Mouse (Mus musculus): ENCODE results near the gene Kdm2a.

DNA sequence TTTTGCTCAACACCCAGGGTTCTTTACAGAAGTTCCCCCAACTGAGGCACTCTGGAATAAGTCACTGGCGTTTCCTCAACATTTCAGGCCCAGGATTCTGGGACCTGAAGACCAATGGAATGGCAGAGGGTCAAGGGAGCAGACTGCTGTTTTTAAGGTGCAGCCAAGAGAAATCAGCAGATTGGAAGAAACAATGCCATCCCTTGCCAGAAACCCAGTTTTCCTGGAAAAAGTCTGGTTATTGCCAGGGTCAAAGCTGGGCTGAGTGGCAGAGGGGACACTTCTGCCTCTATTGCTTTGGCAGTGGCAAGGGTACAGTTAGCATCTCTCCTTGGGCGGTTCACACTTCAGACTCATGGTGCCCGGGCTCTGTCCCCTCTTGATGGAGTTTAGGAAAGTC is 80.9 kb downstream of the Kdm2a start:
- TF ChIP-seq CTCF (IDR thresholded peaks at IDR 0.05; ENCODE audit: extremely low read depth, insufficient read depth, low read length) (no peak), POLR2A (IDR thresholded peaks at IDR 0.05; ENCODE audit: extremely low read depth, insufficient read depth, low read length) (no peak)

Measured in cortical plate, adult 2 months (tissue).